In the genomic region with DNA sequence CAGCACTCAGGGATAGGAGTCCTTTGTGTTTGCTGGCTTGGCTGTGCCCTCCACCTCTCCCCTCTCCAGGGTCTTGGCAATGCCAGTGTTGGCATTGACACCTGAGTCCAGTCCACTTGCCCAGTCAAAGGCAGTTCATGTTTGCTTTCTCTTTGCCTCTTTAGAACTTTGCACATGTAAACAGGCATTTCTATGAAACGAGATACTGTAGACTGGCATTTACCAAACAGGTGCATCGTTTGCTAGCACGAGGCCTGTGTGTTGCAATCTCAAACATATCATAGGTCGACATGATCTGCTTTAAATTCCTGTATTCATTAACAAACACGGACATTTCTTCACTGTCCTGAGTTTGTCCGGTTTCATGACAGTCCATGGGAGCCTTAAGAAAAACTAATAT, we compare ENCODE assay signal across 30 mouse cellular contexts. TPM values are rescaled to one million over a fixed set of nuclear protein-coding genes. Genes with fewer than 3 reads are reported as not detected.
DNase-seq lines count a peak whose midpoint lies in the region; ATAC-seq and TF ChIP-seq lines count a peak whose summit lies in the region.
"Had no signal": no experiment of that assay in that cellular context is flagged by ENCODE, and none has a peak within 500 bp of the region (broad histone marks: within the 10 kb centered on the region; RNA-seq: fewer than 3 reads in every experiment).

Gene 5830473C10Rik (plus strand): TSS at position 365 of the 400 bp plus-strand sequence.

- ATAC-seq in liver, embryonic 15.5 days (ENCODE audit: insufficient read depth) = peak; percentile 67
- ATAC-seq: activated CD4-positive, CD25-positive, alpha-beta regulatory T cell, adult 4 months; forebrain, embryonic 13.5 days; forebrain, embryonic 16.5 days; hindbrain, embryonic 16.5 days had no signal

- peak within 1 kb of the TSS; percentile 91 for H3K9ac ChIP-seq in liver, adult 2 months (ENCODE audit: low read depth, low read length)
- no peak within 1 kb of the TSS for H3K9ac ChIP-seq in liver, embryonic 15.5 days
- H3K9ac ChIP-seq: forebrain, embryonic 13.5 days; heart, embryonic 12.5 days; heart, embryonic 15.5 days; hindbrain, embryonic 13.5 days had no signal

- TF ChIP-seq CTCF in liver, adult 2 months (IDR thresholded peaks at IDR 0.05; ENCODE audit: low read depth, low read length) = no peak
- TF ChIP-seq CTCF in olfactory bulb, adult 2 months (IDR thresholded peaks at IDR 0.05; ENCODE audit: insufficient read depth, low read depth, low read length) = no peak

- H3K4me3 ChIP-seq in liver, adult 2 months (ENCODE audit: insufficient read depth, low read depth, low read length) = peak within 1 kb of the TSS; percentile 56
- H3K4me3 ChIP-seq in liver, embryonic 15.5 days (replicated peaks) = no peak within 1 kb of the TSS
- no peak within 1 kb of the TSS for H3K4me3 ChIP-seq in olfactory bulb, adult 2 months (ENCODE audit: insufficient read depth, low read depth, low read length)
- H3K4me3 ChIP-seq: forebrain, embryonic 10.5 days; forebrain, embryonic 13.5 days; gastrocnemius, adult 2 months; heart, embryonic 12.5 days; heart, embryonic 15.5 days; hindbrain, embryonic 10.5 days; hindbrain, embryonic 13.5 days had no signal

- peaks cover 7% of the 10 kb centered on the region for H3K4me1 ChIP-seq in liver, adult 2 months (ENCODE audit: control insufficient read depth, insufficient read depth, low read length)
- no peaks in the 10 kb centered on the region for H3K4me1 ChIP-seq in liver, embryonic 15.5 days (replicated peaks)
- peaks cover 3% of the 10 kb centered on the region; the same call in 1 of the 2 replicates for H3K4me1 ChIP-seq in olfactory bulb, adult 2 months (ENCODE audit: control insufficient read depth, insufficient read depth, low read length)
- H3K4me1 ChIP-seq: forebrain, embryonic 13.5 days; hindbrain, embryonic 10.5 days; hindbrain, embryonic 13.5 days had no signal

- H3K4me2 ChIP-seq in liver, embryonic 15.5 days = no peak within 1 kb of the TSS
- H3K4me2 ChIP-seq: forebrain, embryonic 13.5 days; heart, embryonic 12.5 days; heart, embryonic 15.5 days; hindbrain, embryonic 13.5 days had no signal

- no peaks in the 10 kb centered on the region for H3K36me3 ChIP-seq in liver, adult 2 months (ENCODE audit: control insufficient read depth, insufficient read depth, low read length)
- H3K36me3 ChIP-seq in liver, embryonic 15.5 days (replicated peaks) = no peaks in the 10 kb centered on the region
- H3K36me3 ChIP-seq: forebrain, embryonic 10.5 days; heart, embryonic 12.5 days; heart, embryonic 15.5 days; hindbrain, embryonic 10.5 days; hindbrain, embryonic 13.5 days had no signal

- no peaks in the 10 kb centered on the region for H3K27me3 ChIP-seq in liver, adult 2 months (ENCODE audit: control insufficient read depth, insufficient read depth, low read length)
- H3K27me3 ChIP-seq in liver, embryonic 15.5 days = no peaks in the 10 kb centered on the region
- H3K27me3 ChIP-seq: forebrain, embryonic 13.5 days; heart, embryonic 12.5 days; heart, embryonic 15.5 days; hindbrain, embryonic 13.5 days had no signal

- peak within 1 kb of the TSS; percentile 100 for H3K27ac ChIP-seq in liver, adult 2 months (replicated peaks; ENCODE audit: insufficient read depth, low read depth, low read length)
- H3K27ac ChIP-seq in liver, embryonic 15.5 days (replicated peaks) = peak within 1 kb of the TSS; percentile 54; the same call in 1 of the 2 replicates
- peak within 1 kb of the TSS; percentile 64; the same call in 1 of the 2 replicates for H3K27ac ChIP-seq in olfactory bulb, adult 2 months (ENCODE audit: insufficient read depth, low read depth, low read length)
- H3K27ac ChIP-seq: forebrain, embryonic 10.5 days; forebrain, embryonic 13.5 days; gastrocnemius, adult 2 months; heart, embryonic 15.5 days; hindbrain, embryonic 10.5 days; hindbrain, embryonic 13.5 days had no signal

- no peaks in the 10 kb centered on the region for H3K9me3 ChIP-seq in liver, embryonic 15.5 days (replicated peaks)
- H3K9me3 ChIP-seq: forebrain, embryonic 10.5 days; forebrain, embryonic 13.5 days; heart, embryonic 12.5 days; heart, embryonic 15.5 days; hindbrain, embryonic 10.5 days; hindbrain, embryonic 13.5 days had no signal

- WGBS in liver, adult 2 months = 22% methylated on average over 6 of the region's 6 CpGs
- 59% methylated on average over 6 of the region's 6 CpGs for WGBS in liver, embryonic 15.5 days (ENCODE audit: insufficient replicate concordance)
- WGBS in olfactory bulb, adult 2 months = 89% methylated on average over 6 of the region's 6 CpGs

- no peak for TF ChIP-seq POLR2A in liver, adult 2 months (IDR thresholded peaks at IDR 0.05; ENCODE audit: extremely low read depth, insufficient read depth, low read length)
- TF ChIP-seq POLR2A in olfactory bulb, adult 2 months (IDR thresholded peaks at IDR 0.05; ENCODE audit: insufficient read depth, low read depth, low read length) = no peak

- H3K79me2 ChIP-seq in liver, adult 2 months (ENCODE audit: control insufficient read depth, insufficient read depth, low read length) = 0 out of 2 replicates have a peak, but pooled peaks cover 3% of the 10 kb centered on the region

- peak; percentile 34 for DNase-seq in heart, adult 11 months
- no peak for DNase-seq in heart, adult 9 months (ENCODE audit: low spot score in 2 of 2)
- DNase-seq in liver, adult 2 months (ENCODE audit: extremely low read depth, low read depth, low spot score) = peak; percentile 100
- DNase-seq in liver = no peak
- DNase-seq in gastrocnemius, postnatal 10 days = no peak
- DNase-seq in kidney, postnatal 14 days = no peak
- DNase-seq: adrenal gland, postnatal 10 days; adrenal gland, postnatal 36 days; cerebellum, adult 18-20 months; cerebellum, adult 9-10 months; cerebellum, postnatal 14 days; gastrocnemius, adult 2 months; gastrocnemius, postnatal 36 days; heart, postnatal 10 days; heart, postnatal 36 days had no signal

RNA-seq across cellular contexts. Expression of gene 5830473C10Rik, which starts in this region (rescaled TPM):
- 22.2 and 39.4 TPM in 2 replicates for total RNA-seq in liver, adult 2 months (2014; rRNA removed)
- 20.6 and 36.0 TPM in 2 replicates for polyA plus RNA-seq in liver, adult 2 months (2012; rRNA removed)
- polyA plus RNA-seq in liver, embryonic 15.5 days (2015; fragmentation: Nextera tagmentation; extraction: Ambion mirVana) = 1.0 and 1.5 TPM in 2 replicates
- polyA plus RNA-seq in olfactory bulb, adult 2 months (2012; ENCODE audit: insufficient read depth, insufficient read length, low replicate concordance, missing spikeins) = not detected in 2 replicates
- not detected for total RNA-seq in gastrocnemius, postnatal 10 days (2021)
- total RNA-seq: adrenal gland, postnatal 36 days; ES-E14; gastrocnemius, adult 2 months; gastrocnemius, postnatal 36 days; granulocyte monocyte progenitor cell, adult 5-6 weeks; heart, adult 8-10 months; heart, postnatal 10 days; heart, postnatal 36 days had no signal
- polyA plus RNA-seq: activated CD4-positive, CD25-positive, alpha-beta regulatory T cell, adult 4 months; embryonic facial prominence, embryonic 11.5 days; forebrain, embryonic 10.5 days; forebrain, embryonic 13.5 days; forebrain, embryonic 16.5 days; heart, embryonic 12.5 days; heart, embryonic 15.5 days; hindbrain, embryonic 13.5 days had no signal

Comparison
In these comparisons a context has a peak if more than half of its experiments do, and no peak if none do; other contexts are left out.
1. RNA of gene 5830473C10Rik (total RNA-seq): 22.2 to 39.4 TPM in liver, adult 2 months; not detected in gastrocnemius, postnatal 10 days; every median in the first group is over 10 times any median in the second.
2. DNase-seq: peak in heart, adult 11 months (single experiment) and liver, adult 2 months (single experiment); none in heart, adult 9 months (0 of 2), liver (single experiment), gastrocnemius, postnatal 10 days (single experiment) and kidney, postnatal 14 days (single experiment).
3. Peak in every context shown above with its lines, with median percentiles within 50 percentile points of each other: H3K27ac ChIP-seq.